Mouse (Mus musculus) ES-Bruce4 (cell line): Measurements from ENCODE around the gene B4galnt2. TPM values are rescaled to one million over a fixed set of nuclear protein-coding genes. Genes with fewer than 3 reads are reported as not detected.
A peak's percentile ranks its signal among the peaks of the same experiment; 100 is the strongest.

ENCODE experiments used
- H3K27ac ChIP-seq: 2 replicates; pipeline ENCODE4 v1.5.1; 2012; ENCODE audit warnings: low read length, inconsistent platforms; ENCODE audit not compliant: insufficient read depth
- H3K27me3 ChIP-seq: 2 replicates; pipeline ENCODE4 v1.6.1; 2012; ENCODE audit warnings: mild to moderate bottlenecking, low read length, inconsistent platforms; ENCODE audit not compliant: control insufficient read depth, poor library complexity, insufficient read depth, severe bottlenecking
- H3K36me3 ChIP-seq: 2 replicates; pipeline ENCODE4 v1.6.1; 2012; ENCODE audit warnings: inconsistent platforms, mild to moderate bottlenecking, low read length, moderate library complexity; ENCODE audit not compliant: control insufficient read depth, poor library complexity, insufficient read depth, severe bottlenecking
- H3K4me1 ChIP-seq: one replicate; pipeline ENCODE4 v1.8.1; 2011; ENCODE audit warnings: low read length; ENCODE audit not compliant: control insufficient read depth, insufficient read depth
- H3K4me3 ChIP-seq: 2 replicates; pipeline ENCODE4 v1.5.1; 2011; ENCODE audit warnings: low read depth, mild to moderate bottlenecking, low read length
- H3K9ac ChIP-seq: 2 replicates; pipeline ENCODE4 v1.6.1; 2012; ENCODE audit warnings: low read depth, mild to moderate bottlenecking, inconsistent platforms; ENCODE audit not compliant: poor library complexity, severe bottlenecking
- H3K9me3 ChIP-seq: replicated peaks from 2 replicates; pipeline ENCODE4 v1.6.1; 2012; ENCODE audit warnings: mild to moderate bottlenecking, low read length, inconsistent platforms; ENCODE audit not compliant: control insufficient read depth, poor library complexity, insufficient read depth, severe bottlenecking
- CTCF ChIP-seq: IDR thresholded peaks from one replicate; pipeline ENCODE4 v1.8.1; 2011; ENCODE audit warnings: low read depth, low read length
- EP300 ChIP-seq: IDR thresholded peaks from 2 replicates; pipeline ENCODE4 v1.6.1; 2011; ENCODE audit warnings: low read depth, low read length; ENCODE audit not compliant: insufficient read depth
- POLR2A ChIP-seq: IDR thresholded peaks from one replicate; pipeline ENCODE4 v1.8.1; 2011; ENCODE audit warnings: low read length; ENCODE audit not compliant: insufficient read depth
- polyA plus RNA-seq: library from polyadenylated mRNA; stranded (reverse); fragments of >200 nt; gene quantifications from 2 replicates; pipeline ENCODE4 v1.2.4, GENCODE M21; 2011; ENCODE audit warnings: low read depth; ENCODE audit not compliant: missing spikeins, insufficient read depth, insufficient read length

Gene B4galnt2
- polyA plus RNA-seq, 1 experiment = 4.5 TPM

DNA sequence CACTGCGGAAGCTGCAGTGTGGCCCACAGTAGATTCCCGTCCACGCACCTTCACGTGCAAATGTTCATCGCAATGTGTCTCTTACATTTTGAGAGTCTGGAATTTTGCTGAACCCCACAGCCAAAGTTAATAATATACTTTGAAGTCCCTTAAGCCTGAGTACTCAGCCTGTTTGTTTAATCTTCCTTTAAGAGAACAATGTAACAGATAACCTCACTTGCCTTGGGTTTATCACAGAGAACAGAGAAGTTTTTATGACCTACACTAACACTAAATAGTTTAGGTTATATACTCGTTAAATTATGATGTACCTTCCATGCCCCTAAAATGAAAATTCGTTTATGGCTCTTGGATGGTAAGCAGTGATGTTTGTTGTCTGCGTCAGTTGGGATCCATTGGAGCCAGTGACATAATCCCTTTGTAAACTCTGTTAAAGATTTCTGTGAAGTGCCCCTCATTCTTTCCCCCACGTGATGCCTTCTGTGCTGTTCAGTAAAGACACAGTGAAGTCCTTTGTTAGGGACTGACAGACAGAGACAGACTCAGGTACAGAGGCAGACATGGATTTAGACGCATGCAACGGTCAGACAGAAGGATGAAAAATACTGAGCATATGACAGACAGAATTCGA is 7.4 kb upstream of the B4galnt2 start:
- no peak overlapping the region for H3K27ac ChIP-seq
- no peak for TF ChIP-seq CTCF
- H3K9ac ChIP-seq = no peak overlapping the region
- H3K4me3 ChIP-seq = no peak overlapping the region
- peaks cover 6% of the 10 kb centered on the region; the same call in 1 of the 2 replicates for H3K9me3 ChIP-seq
- H3K4me1 ChIP-seq = no peaks in the 10 kb centered on the region
- peaks cover 3% of the 10 kb centered on the region; the same call in 1 of the 2 replicates for H3K27me3 ChIP-seq
- H3K36me3 ChIP-seq = no peaks in the 10 kb centered on the region

DNA sequence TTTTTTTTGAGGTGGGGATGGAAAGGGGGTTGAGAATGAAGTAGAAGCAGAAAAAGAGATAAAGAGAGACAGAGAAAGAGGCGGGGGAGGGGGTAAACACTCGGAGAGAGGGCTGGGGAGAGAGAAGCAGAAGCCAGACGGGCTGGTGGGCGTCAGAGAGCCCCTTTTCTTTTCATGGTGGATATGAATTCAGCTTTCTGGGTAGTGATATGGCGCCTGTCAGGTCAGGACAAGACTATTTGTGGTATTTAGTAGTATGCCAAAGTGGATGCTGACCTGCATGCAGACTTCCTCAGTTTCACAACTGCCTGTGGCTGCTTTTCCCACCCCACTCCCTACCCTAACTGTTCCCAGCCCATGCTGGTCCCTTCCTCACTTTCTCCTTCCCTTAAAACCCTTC is 1.7 kb upstream of the B4galnt2 start:
- no peaks in the 10 kb centered on the region for H3K9me3 ChIP-seq
- no peak for TF ChIP-seq POLR2A
- TF ChIP-seq EP300 = no peak
- TF ChIP-seq CTCF = no peak

DNA sequence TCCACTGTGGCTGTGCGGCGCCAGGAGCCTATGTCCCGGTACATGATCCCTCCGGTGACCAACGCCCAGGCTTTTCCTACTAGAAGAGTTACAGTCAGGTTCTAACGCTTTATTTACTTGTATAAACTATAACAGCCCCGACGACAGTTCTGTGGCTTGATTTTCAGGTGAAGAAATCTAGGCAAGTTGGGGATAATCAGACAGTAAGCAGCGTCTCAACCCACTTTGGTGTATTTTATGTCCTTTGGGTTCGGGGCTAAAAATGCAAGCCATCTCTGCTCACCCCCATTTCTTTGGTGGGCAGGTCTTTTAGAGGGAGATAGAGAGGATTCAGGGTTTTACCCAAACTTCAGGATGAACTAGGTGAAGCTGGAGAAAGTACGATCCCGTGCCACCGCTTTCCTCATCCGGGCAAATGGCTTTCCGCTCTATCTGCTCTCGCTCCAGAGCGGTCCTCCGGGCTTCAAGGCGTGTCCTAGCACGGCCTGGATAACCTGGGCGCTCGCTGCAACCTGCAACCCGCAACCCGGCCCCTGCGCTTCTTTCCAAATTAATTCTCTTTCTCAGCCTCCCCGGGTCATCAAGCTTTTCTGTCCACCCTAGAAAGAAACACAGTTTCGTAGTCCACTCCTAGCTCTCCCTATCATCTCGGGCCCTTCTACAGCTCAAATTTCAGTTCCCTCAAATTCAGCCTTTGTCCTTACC is 467 bp upstream of the B4galnt2 start:
- TF ChIP-seq EP300 (no peak), CTCF (no peak), POLR2A (no peak)
- no peaks in the 10 kb centered on the region for H3K36me3 ChIP-seq
- no peaks in the 10 kb centered on the region for H3K9me3 ChIP-seq
- H3K27me3 ChIP-seq = peaks cover 9% of the 10 kb centered on the region
- no peak overlapping the region for H3K27ac ChIP-seq
- H3K4me1 ChIP-seq = peaks cover 6% of the 10 kb centered on the region
- peak overlapping the region; percentile 68 for H3K9ac ChIP-seq
- peak overlapping the region; percentile 53 for H3K4me3 ChIP-seq

More for the DNA sequence above, 1.7 kb upstream of the B4galnt2 start:
- Histone ChIP-seq H3K36me3 (no peaks in the 10 kb centered on the region), H3K27me3 (peaks cover 9% of the 10 kb centered on the region), H3K27ac (no peak overlapping the region), H3K9ac (no peak overlapping the region), H3K4me3 (no peak overlapping the region), H3K4me1 (peaks cover 4% of the 10 kb centered on the region)

DNA sequence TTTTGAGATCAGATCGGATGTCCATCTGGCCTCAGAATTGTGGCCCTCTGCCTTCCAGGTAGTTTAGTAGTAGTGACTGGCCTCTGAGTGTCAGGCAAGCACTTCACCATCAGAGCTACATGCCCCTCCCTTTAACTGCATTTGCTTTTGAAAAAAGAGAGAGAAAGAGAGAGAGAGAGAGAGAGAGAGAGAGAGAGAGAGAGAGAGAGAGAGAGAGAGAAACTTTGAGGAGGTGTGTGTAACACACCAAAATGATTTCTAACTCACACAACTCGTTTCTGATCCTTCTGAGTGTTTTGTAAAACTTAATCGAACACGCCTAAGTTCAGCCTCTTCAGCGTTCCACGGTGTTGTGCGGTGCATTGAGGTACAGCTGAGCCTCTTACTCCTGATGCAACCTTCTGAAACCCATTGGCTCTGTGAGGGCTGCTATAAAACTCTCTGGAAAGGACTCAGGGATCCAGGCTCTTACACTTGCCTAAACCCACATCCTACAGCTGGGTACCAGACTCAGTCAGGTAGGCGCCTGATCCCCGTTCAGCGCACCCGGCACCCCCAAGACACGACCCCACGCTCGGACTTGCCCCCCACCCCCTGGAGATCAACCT is 628 bp downstream of the B4galnt2 start:
- Histone ChIP-seq H3K9ac (peak overlapping the region; percentile 68), H3K4me3 (peak overlapping the region; percentile 53)

DNA sequence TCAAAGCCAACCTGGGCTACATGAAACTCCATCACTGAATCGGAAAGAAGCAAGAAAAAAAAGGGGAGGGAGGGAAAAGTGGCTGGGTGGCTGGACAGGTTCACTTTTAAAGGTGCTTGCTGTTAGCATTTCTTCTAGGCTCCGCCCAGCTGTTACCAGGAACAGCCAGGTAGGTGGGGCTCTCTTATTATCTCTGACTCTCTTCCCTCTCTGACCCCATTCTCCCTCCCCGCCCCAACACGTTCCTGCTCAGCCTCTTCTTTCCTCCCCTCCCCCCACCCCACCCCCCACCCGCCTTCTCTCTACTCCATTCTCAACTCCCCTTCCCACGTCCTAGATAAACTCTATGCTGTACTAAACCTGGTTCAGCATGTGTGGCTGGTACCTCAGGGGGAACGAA is 3.1 kb downstream of the B4galnt2 start:
- TF ChIP-seq EP300 (peak; percentile 61; the same call in 1 of the 2 replicates), POLR2A (no peak), CTCF (no peak)
- peak overlapping the region; percentile 42; the same call in 1 of the 2 replicates for H3K27ac ChIP-seq
- H3K4me3 ChIP-seq = no peak overlapping the region
- peaks cover 6% of the 10 kb centered on the region for H3K4me1 ChIP-seq
- no peaks in the 10 kb centered on the region for H3K36me3 ChIP-seq
- H3K27me3 ChIP-seq = peaks cover 6% of the 10 kb centered on the region; the same call in 1 of the 2 replicates
- no peaks in the 10 kb centered on the region for H3K9me3 ChIP-seq
- peak overlapping the region; percentile 30 for H3K9ac ChIP-seq

More for the DNA sequence above, 628 bp downstream of the B4galnt2 start:
- Histone ChIP-seq H3K27ac (0 out of 2 replicates have a peak overlapping the region, but pooled peaks have one; percentile 0), H3K9me3 (no peaks in the 10 kb centered on the region), H3K27me3 (peaks cover 9% of the 10 kb centered on the region), H3K4me1 (peaks cover 6% of the 10 kb centered on the region), H3K36me3 (no peaks in the 10 kb centered on the region)
- TF ChIP-seq CTCF (no peak), EP300 (no peak), POLR2A (no peak)
